Mouse (Mus musculus) forebrain, embryonic 15.5 days (tissue): ENCODE measurements around the gene Spaca6. TPM values are rescaled to one million over a fixed set of nuclear protein-coding genes. Genes with fewer than 3 reads are reported as not detected.

ENCODE experiments used
- ATAC-seq: fragments of 200-750 bp; cut with Nextera tagmentation; replicated peaks from 2 replicates; pipeline ENCODE4 v1.8.0; 2017; ENCODE audit warnings: mild to moderate bottlenecking, moderate TSS enrichment, moderate library complexity
- H3K27ac ChIP-seq: fragments of 300-500 bp; sonication (generic); replicated peaks from 2 replicates; pipeline ENCODE4 v1.5.1; 2015; ENCODE audit warnings: mild to moderate bottlenecking, inconsistent platforms
- H3K27me3 ChIP-seq: fragments of 300-500 bp; sonication (generic); 2 replicates; pipeline ENCODE4 v1.6.1; 2015; ENCODE audit warnings: inconsistent platforms
- H3K36me3 ChIP-seq: fragments of 300-500 bp; sonication (generic); 2 replicates; pipeline ENCODE4 v1.6.1; 2015; ENCODE audit warnings: mild to moderate bottlenecking, inconsistent platforms
- H3K4me1 ChIP-seq: fragments of 300-500 bp; sonication (generic); 2 replicates; pipeline ENCODE4 v1.6.1; 2015; ENCODE audit warnings: inconsistent platforms
- H3K4me2 ChIP-seq: fragments of 300-500 bp; sonication (generic); replicated peaks from 2 replicates; pipeline ENCODE4 v1.6.1; 2015; ENCODE audit warnings: mild to moderate bottlenecking, inconsistent platforms
- H3K4me3 ChIP-seq: fragments of 300-500 bp; sonication (generic); 2 replicates; pipeline ENCODE4 v1.5.1; 2015; ENCODE audit warnings: mild to moderate bottlenecking, inconsistent platforms
- H3K9ac ChIP-seq: fragments of 300-500 bp; sonication (generic); replicated peaks from 2 replicates; pipeline ENCODE4 v1.6.1; 2015; ENCODE audit warnings: mild to moderate bottlenecking, inconsistent platforms
- H3K9me3 ChIP-seq: fragments of 300-500 bp; sonication (generic); 2 replicates; pipeline ENCODE4 v1.6.1; 2016; ENCODE audit warnings: inconsistent platforms
- WGBS: fragments of 180-500 bp; shearing (Covaris S2); methylation state at CpG from one replicate; pipeline ENCODE4 v1.1.7; 2015; ENCODE audit warnings: mixed read lengths; 5-methylcytosine and 5-hydroxymethylcytosine counted together
- polyA plus RNA-seq: library from polyadenylated mRNA; unstranded; fragments of >200 nt; fragmentation: Nextera tagmentation; extraction: Ambion mirVana; gene quantifications from 2 replicates; pipeline ENCODE4 v1.2.1, GENCODE M21; 2015

Spaca6 gene
- polyA plus RNA-seq, 1 experiment from 2014 or later, result 26.8 TPM

GRCm38 (mm10) chr17:17849906-17850712 lies 23.2 kb downstream of the Spaca6 start:
- no peak overlapping the region for H3K27ac ChIP-seq
- no peaks in the 10 kb centered on the region for H3K4me1 ChIP-seq
- no peaks in the 10 kb centered on the region for H3K9me3 ChIP-seq
- 0 out of 2 replicates have a peak overlapping the region, but pooled peaks have one; percentile 19 for H3K9ac ChIP-seq
- H3K4me3 ChIP-seq, result peak overlapping the region; percentile 22
- peak; percentile 49 for ATAC-seq
- H3K27me3 ChIP-seq, result no peaks in the 10 kb centered on the region; the same call in 1 of the 2 replicates
- H3K36me3 ChIP-seq, result no peaks in the 10 kb centered on the region
- H3K4me2 ChIP-seq, result peak overlapping the region; percentile 35
- WGBS, result 21% methylated on average over 55 of the region's 55 CpGs

- H3K4me1 ChIP-seq, result no peaks in the 10 kb centered on the region
- no peaks in the 10 kb centered on the region for H3K36me3 ChIP-seq
- H3K27ac ChIP-seq, result no peak within 1 kb of the TSS
- H3K9me3 ChIP-seq, result no peaks in the 10 kb centered on the region
- H3K4me2 ChIP-seq, result no peak within 1 kb of the TSS
- no peaks in the 10 kb centered on the region for H3K27me3 ChIP-seq
- ATAC-seq, result no peak
- no peak within 1 kb of the TSS for H3K9ac ChIP-seq
- H3K4me3 ChIP-seq, result no peak within 1 kb of the TSS
- 61% methylated on average over 8 of the region's 8 CpGs for WGBS
Measured at GRCm38 (mm10) chr17:17855064-17855838, 28.3 kb downstream of the Spaca6 start, which contains the start of gene Has1. Has1 (minus strand) TSS chr17:17855205.

- no peak overlapping the region for H3K4me3 ChIP-seq
- H3K9ac ChIP-seq, result no peak overlapping the region
- no peak overlapping the region for H3K4me2 ChIP-seq
- H3K4me1 ChIP-seq, result no peaks in the 10 kb centered on the region
- 81% methylated on average over 1 of the region's 1 CpGs for WGBS
- H3K27ac ChIP-seq, result no peak overlapping the region
- peak; percentile 16; the same call in 1 of the 2 replicates for ATAC-seq
- H3K27me3 ChIP-seq, result no peaks in the 10 kb centered on the region
- H3K36me3 ChIP-seq, result no peaks in the 10 kb centered on the region
- H3K9me3 ChIP-seq, result no peaks in the 10 kb centered on the region
Measured at GRCm38 (mm10) chr17:17856612-17857011, 29.7 kb downstream of the Spaca6 start.

GRCm38 (mm10) chr17:17857446-17857845 lies 30.5 kb downstream of the Spaca6 start:
- no peaks in the 10 kb centered on the region for H3K9me3 ChIP-seq
- no peaks in the 10 kb centered on the region for H3K4me1 ChIP-seq
- no peaks in the 10 kb centered on the region for H3K27me3 ChIP-seq
- H3K4me3 ChIP-seq, result no peak overlapping the region
- H3K27ac ChIP-seq, result no peak overlapping the region
- H3K4me2 ChIP-seq, result no peak overlapping the region
- 90% methylated on average over 1 of the region's 1 CpGs for WGBS
- H3K36me3 ChIP-seq, result no peaks in the 10 kb centered on the region
- H3K9ac ChIP-seq, result no peak overlapping the region
- ATAC-seq, result no peak

DNA sequence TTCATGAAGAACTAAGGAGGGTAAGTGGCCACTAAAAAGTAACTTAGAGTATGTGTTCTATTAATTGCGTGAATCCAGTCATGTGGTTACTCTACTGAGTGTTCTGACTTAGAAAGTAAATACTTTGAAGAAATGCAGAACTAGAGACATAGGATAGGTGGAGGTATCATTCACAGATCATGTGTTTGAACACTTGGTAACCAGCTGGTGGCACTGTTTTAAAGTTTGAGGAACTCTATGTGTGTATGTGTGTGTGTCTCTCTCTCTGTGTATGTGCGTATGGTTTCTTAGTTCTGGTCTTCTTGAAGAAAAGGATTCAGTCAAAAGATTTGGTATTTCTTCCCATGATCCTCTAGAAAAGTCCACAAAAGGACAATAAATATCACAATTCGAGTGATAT lies 33.2 kb downstream of the Spaca6 start:
- no peak for ATAC-seq
- no peak overlapping the region for H3K9ac ChIP-seq
- H3K4me1 ChIP-seq, result no peaks in the 10 kb centered on the region
- no peak overlapping the region for H3K4me3 ChIP-seq
- H3K27me3 ChIP-seq, result no peaks in the 10 kb centered on the region
- 98% methylated on average over 3 of the region's 3 CpGs for WGBS
- H3K36me3 ChIP-seq, result no peaks in the 10 kb centered on the region
- H3K4me2 ChIP-seq, result no peak overlapping the region
- no peak overlapping the region for H3K27ac ChIP-seq
- H3K9me3 ChIP-seq, result no peaks in the 10 kb centered on the region

- Histone ChIP-seq H3K9ac (no peak overlapping the region), H3K27me3 (no peaks in the 10 kb centered on the region), H3K4me3 (no peak overlapping the region), H3K4me2 (no peak overlapping the region), H3K9me3 (no peaks in the 10 kb centered on the region), H3K36me3 (0 out of 2 replicates have a peak, but pooled peaks cover 3% of the 10 kb centered on the region), H3K4me1 (no peaks in the 10 kb centered on the region), H3K27ac (no peak overlapping the region)
- no peak for ATAC-seq
- WGBS, result 83% methylated on average over 1 of the region's 1 CpGs
Measured at GRCm38 (mm10) chr17:17862360-17862759, 35.4 kb downstream of the Spaca6 start.

GRCm38 (mm10) chr17:17865168-17865567 lies 38.2 kb downstream of the Spaca6 start:
- Histone ChIP-seq H3K4me2 (no peak overlapping the region), H3K36me3 (0 out of 2 replicates have a peak, but pooled peaks cover 3% of the 10 kb centered on the region), H3K9me3 (no peaks in the 10 kb centered on the region), H3K4me1 (no peaks in the 10 kb centered on the region), H3K27ac (no peak overlapping the region), H3K4me3 (no peak overlapping the region), H3K9ac (no peak overlapping the region), H3K27me3 (no peaks in the 10 kb centered on the region)
- no peak for ATAC-seq
- 61% methylated on average over 2 of the region's 2 CpGs for WGBS

DNA sequence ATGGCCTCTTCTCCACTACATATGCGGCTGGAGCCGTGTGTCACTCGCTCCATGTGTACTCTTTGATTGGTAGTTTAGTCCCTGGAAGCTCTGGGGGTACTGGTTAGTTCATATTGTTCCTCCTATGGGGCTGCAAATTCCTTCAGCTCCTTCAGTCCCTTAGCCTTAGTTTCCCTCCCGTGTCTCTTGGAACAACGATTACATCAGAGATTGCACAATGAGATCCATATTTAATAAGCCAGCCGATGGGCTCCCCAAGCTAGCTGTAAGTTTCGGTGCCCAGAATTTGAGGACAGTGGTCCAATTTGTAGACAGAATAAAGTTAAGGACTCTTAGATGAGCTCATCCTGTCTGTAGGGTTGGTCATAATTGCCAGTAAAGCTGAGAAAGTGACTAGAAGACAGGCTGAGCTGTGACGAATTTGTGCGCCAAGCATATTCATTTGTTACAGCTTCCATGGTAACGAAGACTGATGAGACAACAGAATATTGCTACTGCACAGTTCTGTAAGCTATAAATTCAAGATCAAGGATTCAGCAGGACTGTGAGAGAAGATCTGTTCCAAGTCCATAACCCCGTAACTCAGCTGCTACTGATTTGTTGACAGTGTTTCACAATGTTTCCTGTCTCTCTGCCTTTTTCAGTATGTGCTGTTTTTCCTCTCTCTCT lies 40.0 kb downstream of the Spaca6 start:
- ATAC-seq, result no peak
- no peak overlapping the region for H3K27ac ChIP-seq
- 0 out of 2 replicates have a peak, but pooled peaks cover 3% of the 10 kb centered on the region for H3K36me3 ChIP-seq
- WGBS, result 84% methylated on average over 11 of the region's 11 CpGs
- no peak overlapping the region for H3K4me3 ChIP-seq
- H3K9me3 ChIP-seq, result no peaks in the 10 kb centered on the region
- no peaks in the 10 kb centered on the region for H3K27me3 ChIP-seq
- no peak overlapping the region for H3K9ac ChIP-seq
- H3K4me1 ChIP-seq, result no peaks in the 10 kb centered on the region
- H3K4me2 ChIP-seq, result no peak overlapping the region

- ATAC-seq, result no peak
- Histone ChIP-seq H3K9ac (no peak overlapping the region), H3K4me1 (no peaks in the 10 kb centered on the region), H3K9me3 (0 out of 2 replicates have a peak, but pooled peaks cover 7% of the 10 kb centered on the region), H3K4me3 (no peak overlapping the region), H3K27ac (no peak overlapping the region), H3K4me2 (no peak overlapping the region), H3K36me3 (0 out of 2 replicates have a peak, but pooled peaks cover under 1% of the 10 kb centered on the region), H3K27me3 (no peaks in the 10 kb centered on the region)
- 79% methylated on average over 2 of the region's 2 CpGs for WGBS
Measured at GRCm38 (mm10) chr17:17870892-17871550, 44.1 kb downstream of the Spaca6 start.

- Histone ChIP-seq H3K27ac (no peak overlapping the region), H3K4me3 (no peak overlapping the region), H3K27me3 (no peaks in the 10 kb centered on the region), H3K9ac (no peak overlapping the region), H3K36me3 (no peaks in the 10 kb centered on the region), H3K4me1 (no peaks in the 10 kb centered on the region), H3K4me2 (no peak overlapping the region), H3K9me3 (0 out of 2 replicates have a peak, but pooled peaks cover 7% of the 10 kb centered on the region)
- WGBS, result 88% methylated on average over 2 of the region's 2 CpGs
- ATAC-seq, result no peak
Measured at GRCm38 (mm10) chr17:17871697-17872096, 44.7 kb downstream of the Spaca6 start.

GRCm38 (mm10) chr17:17879347-17879746 lies 52.4 kb downstream of the Spaca6 start:
- Histone ChIP-seq H3K4me3 (no peak overlapping the region), H3K4me2 (no peak overlapping the region), H3K27ac (no peak overlapping the region), H3K4me1 (no peaks in the 10 kb centered on the region), H3K27me3 (no peaks in the 10 kb centered on the region), H3K36me3 (no peaks in the 10 kb centered on the region), H3K9me3 (no peaks in the 10 kb centered on the region), H3K9ac (no peak overlapping the region)
- 88% methylated on average over 1 of the region's 1 CpGs for WGBS
- ATAC-seq, result no peak
